Mouse (Mus musculus) heart, postnatal 36 days (tissue): ENCODE results near the gene Fam24a. TPM values are rescaled to one million over a fixed set of nuclear protein-coding genes. Genes with fewer than 3 reads are reported as not detected.

Experiments
- DNase-seq, 2 experiments: peaks; one replicate each; pipeline ENCODE4 v3.0.0; 2021 to 2022
- intact Hi-C: fragments of 180-260 bp; cut with DNase I; formaldehyde crosslinking; loops from one replicate; pipeline ENCODE4 v1.15.1; 2025
- total RNA-seq, 2 experiments: library from RNA; stranded (reverse); gene quantifications; 2 replicates each; pipeline ENCODE4 v1.2.3; 2021

Gene Fam24a
- total RNA-seq, 2 experiments from 2014 or later: not detected

DNA sequence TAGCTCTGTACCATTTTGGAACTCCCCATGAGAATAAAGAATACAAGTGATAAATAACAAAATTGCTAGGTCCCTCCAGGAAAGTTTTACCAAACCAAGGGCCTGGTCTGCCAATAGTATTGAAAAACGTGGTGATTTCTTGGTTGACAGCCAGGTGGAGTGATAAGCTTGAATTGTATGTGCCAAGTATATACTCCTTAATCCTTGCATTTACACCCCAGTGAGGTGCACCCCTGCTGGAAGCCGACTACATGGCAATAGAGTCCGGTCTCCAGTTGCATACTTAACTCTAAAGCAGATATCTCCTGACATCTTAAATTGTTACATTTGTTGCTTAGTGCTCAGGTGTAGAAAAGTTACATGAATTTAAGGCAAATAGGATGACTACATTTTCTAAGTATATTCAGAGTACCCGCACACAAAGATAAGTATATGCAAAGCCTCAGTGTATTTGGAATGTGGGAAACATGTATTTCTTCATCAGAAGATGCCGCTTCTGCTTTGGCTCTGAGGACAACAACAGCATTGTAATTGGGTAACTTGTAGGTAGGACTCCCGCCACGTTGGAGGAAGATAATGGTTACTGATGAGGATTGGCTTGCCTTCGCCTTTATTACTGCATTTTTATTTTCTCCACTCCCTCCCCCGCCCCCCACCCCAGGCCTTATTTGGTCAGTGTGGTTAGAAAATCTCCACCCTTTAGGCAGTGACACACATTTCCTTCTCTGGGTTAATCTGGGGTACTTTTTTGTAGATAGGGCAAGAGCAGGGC lies 38.4 kb downstream of the Fam24a start:
- DNase-seq: no peak
- intact Hi-C loops: loop anchor here (5.0 kb wide), 2 partner anchors 180 to 510 kb away; no protein-coding TSS in a partner anchor

Other genes with a start within 250 kb of the Fam24a start
- gene 4933402N03Rik, start 187.6 kb upstream of the Fam24a start, total RNA-seq: not detected
- 10 to 100 TPM; 12.5 to 14.2 TPM for gene 5430419D17Rik, start 159.5 kb upstream of the Fam24a start, total RNA-seq
- gene Cuzd1, start 11.6 kb upstream of the Fam24a start, total RNA-seq: under 1 TPM; 0.33 to 0.38 TPM
- gene Fam24b, start 4.3 kb upstream of the Fam24a start, total RNA-seq: not detected
- 10 to 100 TPM; 11.9 to 14.1 TPM for gene 2310057M21Rik, start 28.9 kb downstream of the Fam24a start, total RNA-seq
- 10 to 100 TPM; 43.1 to 47.8 TPM for gene Pstk, start 37.3 kb downstream of the Fam24a start, total RNA-seq
- gene Ikzf5, start 76.7 kb downstream of the Fam24a start, total RNA-seq: 10 to 100 TPM; 34.2 to 37.2 TPM
- gene Acadsb, start 76.7 kb downstream of the Fam24a start, total RNA-seq: 100 to 1,000 TPM; 204 to 213 TPM
- gene Hmx3, start 209.0 kb downstream of the Fam24a start, total RNA-seq: not detected
- not detected for gene Hmx2, start 214.9 kb downstream of the Fam24a start, total RNA-seq
- gene Bub3, start 226.4 kb downstream of the Fam24a start, total RNA-seq: 10 to 100 TPM; 26.6 to 34.1 TPM